Mouse (Mus musculus) liver, postnatal 0 days (tissue): ENCODE measurements around the gene Prkca.

ENCODE experiments used
- CTCF ChIP-seq: sonication (generic); IDR thresholded peaks from 2 replicates; pipeline ENCODE4 v1.5.1; 2016; ENCODE audit warnings: antibody characterized with exemption, low read depth
- EP300 ChIP-seq: IDR thresholded peaks from 2 replicates; pipeline ENCODE4 v1.6.1; 2016; ENCODE audit warnings: antibody characterized with exemption, low read depth, mild to moderate bottlenecking

DNA sequence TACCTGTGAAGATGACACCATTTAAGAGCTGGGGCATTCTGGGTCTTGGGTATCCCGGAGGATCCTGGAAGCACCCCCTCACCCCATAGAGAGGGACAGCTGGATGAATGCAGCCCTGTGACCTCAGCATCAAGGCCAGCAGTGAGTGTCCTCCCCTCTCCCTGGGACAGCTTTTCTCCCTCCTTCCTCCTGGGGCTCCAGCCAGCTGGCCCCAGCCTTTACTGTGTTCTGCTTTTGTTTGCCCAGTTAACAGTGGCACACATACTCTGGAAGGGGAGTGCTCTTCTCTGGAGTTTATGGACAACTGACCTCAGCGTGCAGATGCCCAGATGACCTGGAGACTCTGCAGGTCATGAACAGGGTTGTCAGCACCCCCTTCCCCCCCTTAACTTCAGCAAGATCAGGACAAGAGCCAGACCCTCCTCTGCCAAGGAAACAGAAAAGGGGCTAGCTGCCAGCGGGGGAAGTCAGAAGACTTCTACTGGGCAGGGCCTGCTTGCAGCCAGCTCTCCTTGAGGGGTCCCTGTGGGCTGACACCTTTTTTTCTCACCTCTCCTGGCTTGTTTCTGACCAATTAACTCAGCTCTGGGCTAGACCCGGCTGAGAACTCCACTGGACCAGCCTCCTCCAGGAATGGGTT, 439.6 kb downstream of the Prkca start:
- no peak for TF ChIP-seq CTCF
- TF ChIP-seq EP300: no peak
